Mouse (Mus musculus) kidney, adult 2 months (tissue): ENCODE data around the gene Kit.

Experiments
- CTCF ChIP-seq: fragments of 200-500 bp; conservative IDR thresholded peaks from 2 replicates; pipeline ENCODE4 v1.5.1; 2011; ENCODE audit warnings: low read depth, mild to moderate bottlenecking, control low read depth, low read length, moderate library complexity, mixed read lengths; ENCODE audit not compliant: insufficient read depth, insufficient read length
- POLR2A ChIP-seq: fragments of 200-500 bp; IDR thresholded peaks from one replicate; pipeline ENCODE4 v1.6.1; 2011; ENCODE audit warnings: low read depth, low read length, control low read depth

- TF ChIP-seq POLR2A: no peak
- no peak for TF ChIP-seq CTCF
These were observed 101.3 kb downstream of the Kit start for GRCm38 (mm10) chr5:75676024-75676423.
